In genomic region chr8:119344190-119344856, GRCm38 (mm10) we compare ENCODE assay signal across 8 mouse cellular contexts. TPM values are rescaled to one million over a fixed set of nuclear protein-coding genes. Genes with fewer than 3 reads are reported as not detected.
DNase-seq lines count a peak whose midpoint lies in the region; ATAC-seq lines count a peak whose summit lies in the region.

TSS of gene Hsbp1 (plus strand) at chr8:119344488.

- peak; percentile 98 for ATAC-seq in hindbrain, embryonic 15.5 days (ENCODE audit: low FRiP score, low read depth)

- peak within 1 kb of the TSS; percentile 97 for H3K9ac ChIP-seq in hindbrain, embryonic 15.5 days

- WGBS in hindbrain, embryonic 15.5 days, result 2% methylated on average over 52 of the region's 52 CpGs

- H3K4me1 ChIP-seq in hindbrain, embryonic 15.5 days (replicated peaks), result peaks cover 15% of the 10 kb centered on the region

- H3K36me3 ChIP-seq in hindbrain, embryonic 15.5 days, result peaks cover 31% of the 10 kb centered on the region

- peak; percentile 94 for DNase-seq in T-cell, adult 2 months (ENCODE audit: low spot score)
- DNase-seq in cerebellum, postnatal 36 days, result peak; percentile 96 to 97
- DNase-seq in frontal cortex, postnatal 36 days (ENCODE audit: low spot score in 2 of 2), result peak; percentile 95 to 99
- peak; percentile 94 for DNase-seq in left cerebral cortex, adult 11 months (ENCODE audit: low spot score)
- peak; percentile 97 to 99 for DNase-seq in lung, postnatal 4 days
- DNase-seq in retina, postnatal 7 days (ENCODE audit: low read depth, low spot score), result peak; percentile 94
- peak; percentile 86 for DNase-seq in urinary bladder, adult 2 months (ENCODE audit: low spot score)

- H3K27me3 ChIP-seq in hindbrain, embryonic 15.5 days, result peaks cover 2% of the 10 kb centered on the region; the same call in 1 of the 2 replicates

- H3K4me3 ChIP-seq in hindbrain, embryonic 15.5 days, result peak within 1 kb of the TSS; percentile 92

- H3K27ac ChIP-seq in hindbrain, embryonic 15.5 days (replicated peaks), result peak within 1 kb of the TSS; percentile 78

- no peaks in the 10 kb centered on the region for H3K9me3 ChIP-seq in hindbrain, embryonic 15.5 days

- peak within 1 kb of the TSS; percentile 62 for H3K4me2 ChIP-seq in hindbrain, embryonic 15.5 days

RNA-seq across cellular contexts. Expression of gene Hsbp1, which starts in this region (rescaled TPM):
- polyA plus RNA-seq in hindbrain, embryonic 15.5 days (2015; fragmentation: Nextera tagmentation; extraction: Ambion mirVana), result 757 and 781 TPM in 2 replicates
- polyA plus RNA-seq in urinary bladder, adult 2 months (2012; rRNA removed), result 215 and 252 TPM in 2 replicates

Comparison
In these comparisons a context has a peak if more than half of its experiments do, and no peak if none do; other contexts are left out.
1. Peak in every context shown above with its lines: DNase-seq, ATAC-seq, H3K4me3 ChIP-seq and H3K27ac ChIP-seq.